Mouse (Mus musculus): ENCODE results near the gene Olfr365. TPM values are rescaled to one million over a fixed set of nuclear protein-coding genes. Genes with fewer than 3 reads are reported as not detected.

The Olfr365 gene
- not detected in 2 replicates for polyA plus RNA-seq (2015; fragmentation: Nextera tagmentation; extraction: Ambion mirVana)

GRCm38 (mm10) chr2:37187898-37188297 lies at the start of gene Olfr365:
Gene Olfr365, plus strand, starts transcription at chr2:37188198.
- Histone ChIP-seq H3K27me3 (no peaks in the 10 kb centered on the region), H3K4me2 (no peak within 1 kb of the TSS), H3K9ac (no peak within 1 kb of the TSS), H3K4me1 (replicated peaks) (no peaks in the 10 kb centered on the region), H3K36me3 (no peaks in the 10 kb centered on the region), H3K4me3 (no peak within 1 kb of the TSS), H3K9me3 (no peaks in the 10 kb centered on the region; the same call in none of the 2 replicates), H3K27ac (replicated peaks) (no peak within 1 kb of the TSS)
- ATAC-seq (ENCODE audit: low FRiP score, low read depth), result no peak
- WGBS, result 76% methylated on average over 3 of the region's 3 CpGs

- 76% methylated on average over 3 of the region's 3 CpGs for WGBS
- Histone ChIP-seq H3K4me3 (no peak within 1 kb of the TSS), H3K27me3 (no peaks in the 10 kb centered on the region), H3K9me3 (0 out of 2 replicates have a peak, but pooled peaks cover 3% of the 10 kb centered on the region), H3K36me3 (no peaks in the 10 kb centered on the region), H3K4me1 (replicated peaks) (no peaks in the 10 kb centered on the region), H3K4me2 (no peak within 1 kb of the TSS), H3K9ac (no peak within 1 kb of the TSS), H3K27ac (replicated peaks) (no peak within 1 kb of the TSS)
- ATAC-seq (ENCODE audit: low FRiP score, low read depth), result no peak
These were observed 49.0 kb upstream of the Olfr365 start, which contains the start of gene Olfr364-ps1 for GRCm38 (mm10) chr2:37139022-37139421. Gene Olfr364-ps1, plus strand, starts transcription at chr2:37139322.

DNA sequence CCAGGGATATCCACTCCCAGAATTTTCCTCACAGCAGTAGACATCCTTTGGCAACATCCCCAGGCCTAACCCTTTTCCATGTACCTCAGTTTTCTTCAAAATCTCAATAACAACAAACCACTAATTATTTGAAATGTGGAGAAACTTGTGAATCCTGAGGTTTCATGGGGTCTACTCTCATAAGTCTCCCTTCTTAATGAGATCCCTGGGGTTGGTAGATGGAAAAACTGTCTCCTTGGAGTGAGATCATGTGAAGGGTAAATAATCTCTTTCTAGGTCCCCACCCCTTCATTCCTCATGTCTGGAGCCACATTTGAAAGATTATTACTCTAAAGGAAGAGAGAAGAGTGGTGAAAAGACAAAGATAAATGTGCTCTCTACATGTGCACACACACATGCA lies 23.3 kb downstream of the Olfr365 start, which contains the start of gene Olfr366:
Gene Olfr366 (plus strand): TSS at position 301 of the 400 bp plus-strand sequence.
- Histone ChIP-seq H3K4me1 (replicated peaks) (no peaks in the 10 kb centered on the region), H3K4me2 (no peak within 1 kb of the TSS), H3K9ac (no peak within 1 kb of the TSS), H3K36me3 (no peaks in the 10 kb centered on the region), H3K27me3 (no peaks in the 10 kb centered on the region), H3K27ac (replicated peaks) (no peak within 1 kb of the TSS), H3K4me3 (no peak within 1 kb of the TSS), H3K9me3 (no peaks in the 10 kb centered on the region)
- ATAC-seq (ENCODE audit: low FRiP score, low read depth), result no peak

Other genes starting within 250 kb of the Olfr365 start
- not detected in 2 replicates for gene Olfr357, start 194.4 kb upstream of the Olfr365 start, polyA plus RNA-seq (2015; fragmentation: Nextera tagmentation; extraction: Ambion mirVana)
- gene Olfr358, start 178.9 kb upstream of the Olfr365 start, polyA plus RNA-seq (2015; fragmentation: Nextera tagmentation; extraction: Ambion mirVana), result not detected in 2 replicates
- not detected in 2 replicates for gene Olfr360, start 122.5 kb upstream of the Olfr365 start, polyA plus RNA-seq (2015; fragmentation: Nextera tagmentation; extraction: Ambion mirVana)
- not detected in 2 replicates for gene Olfr361, start 98.9 kb upstream of the Olfr365 start, polyA plus RNA-seq (2015; fragmentation: Nextera tagmentation; extraction: Ambion mirVana)
- not detected in 2 replicates for gene Olfr362, start 70.3 kb upstream of the Olfr365 start, polyA plus RNA-seq (2015; fragmentation: Nextera tagmentation; extraction: Ambion mirVana)
- gene Olfr364-ps1, start 48.9 kb upstream of the Olfr365 start, polyA plus RNA-seq (2015; fragmentation: Nextera tagmentation; extraction: Ambion mirVana), result not detected in 2 replicates
- gene Olfr366, start 23.4 kb downstream of the Olfr365 start, polyA plus RNA-seq (2015; fragmentation: Nextera tagmentation; extraction: Ambion mirVana), result not detected in 2 replicates
- gene Olfr368, start 138.3 kb downstream of the Olfr365 start, polyA plus RNA-seq (2015; fragmentation: Nextera tagmentation; extraction: Ambion mirVana), result not detected in 2 replicates
- 48.9 and 49.2 TPM in 2 replicates for gene Pdcl, start 171.1 kb downstream of the Olfr365 start, polyA plus RNA-seq (2015; fragmentation: Nextera tagmentation; extraction: Ambion mirVana)
- 18.0 and 19.9 TPM in 2 replicates for gene Rc3h2, start 234.7 kb downstream of the Olfr365 start, polyA plus RNA-seq (2015; fragmentation: Nextera tagmentation; extraction: Ambion mirVana)